Mouse (Mus musculus) C3H10T1/2 (cell line): ENCODE data around the gene Tmem184c. TPM values are rescaled to one million over a fixed set of nuclear protein-coding genes. Genes with fewer than 3 reads are reported as not detected.

Experiments used
- polyA plus RNA-seq, 2 experiments: library from polyadenylated mRNA; unstranded; fragments of >200 nt; fragmentation: generic; extraction: Trizol; gene quantifications; one replicate each; pipeline ENCODE4 v1.2.1; 2012; ENCODE audit warnings: missing spikeins in 2 of 2

Tmem184c gene
- 1 to 10 TPM in 1 of 2 experiments, under 1 TPM in 1; 0.36 to 6.3 TPM for polyA plus RNA-seq

GRCm38 (mm10) chr8:77610374-77610969, at the start of gene Tmem184c:
Tmem184c (minus strand) TSS chr8:77610698.

DNA sequence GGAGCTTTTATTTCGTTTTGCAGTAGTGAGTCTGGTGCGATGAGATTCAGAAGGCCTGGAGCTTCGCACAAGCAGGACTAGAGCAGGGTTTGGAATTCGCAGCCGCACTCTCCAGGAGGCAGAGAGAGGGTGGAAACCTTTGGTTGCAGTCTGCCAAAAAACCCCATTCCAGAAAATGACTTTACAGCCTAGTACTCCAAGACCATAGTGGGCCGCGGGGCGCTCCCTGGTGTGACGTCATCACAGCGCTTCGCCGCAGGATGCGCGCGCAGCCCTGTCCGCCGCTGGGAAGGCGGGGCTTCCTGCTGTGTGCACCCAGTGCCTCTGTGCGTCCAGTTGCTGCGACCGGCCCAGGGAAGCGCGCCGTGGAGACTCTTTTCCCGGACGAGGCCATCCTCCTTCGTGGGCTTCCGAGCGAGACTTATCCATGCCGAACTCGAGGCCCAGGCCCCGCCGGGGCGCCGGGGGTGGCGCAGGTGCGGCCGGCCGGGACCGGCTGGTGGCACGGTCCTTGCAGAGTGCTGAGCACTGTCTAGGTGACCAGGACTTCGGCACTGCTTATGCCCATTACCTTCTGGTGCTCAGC, 61.3 kb downstream of the Tmem184c start, which contains the start of gene Prmt9:
TSS of gene Prmt9 (plus strand) at position 277 of the 586 bp plus-strand sequence.

Other genes starting within 250 kb of the Tmem184c start
- 10 to 100 TPM in 1 of 2 experiments, 1 to 10 TPM in 1; 6.6 to 35.4 TPM for gene Arhgap10, start 92.7 kb downstream of the Tmem184c start, polyA plus RNA-seq
- gene Prmt9, start 61.3 kb downstream of the Tmem184c start, polyA plus RNA-seq, result 10 to 100 TPM in 1 of 2 experiments, 1 to 10 TPM in 1; 2.1 to 12.6 TPM
- gene Ednra, start 113.8 kb upstream of the Tmem184c start, polyA plus RNA-seq, result under 1 TPM in 1 of 2 experiments, not detected in 1; 0.47 TPM